8 mouse cellular contexts compared by ENCODE assay signal in genomic region chr9:57696380-57697285, GRCm38 (mm10). TPM values are rescaled to one million over a fixed set of nuclear protein-coding genes. Genes with fewer than 3 reads are reported as not detected.
DNase-seq lines count a peak whose midpoint lies in the region; ATAC-seq lines count a peak whose summit lies in the region.

No protein-coding gene starts in this region.

- H3K27me3 ChIP-seq in hindbrain, embryonic 16.5 days (replicated peaks; ENCODE audit: control insufficient read depth, insufficient read depth, low read length), result peaks cover 2% of the 10 kb centered on the region; the same call in 1 of the 2 replicates

- ATAC-seq in hindbrain, embryonic 16.5 days, result peak; percentile 89

- WGBS in hindbrain, embryonic 16.5 days, result 1% methylated on average over 42 of the region's 42 CpGs

- peak overlapping the region; percentile 49 for H3K4me3 ChIP-seq in hindbrain, embryonic 16.5 days (ENCODE audit: low read length)

- H3K9me3 ChIP-seq in hindbrain, embryonic 16.5 days (ENCODE audit: control insufficient read depth, low read length), result no peaks in the 10 kb centered on the region

- DNase-seq in ZHBTc4 (ENCODE audit: low read depth, low spot score), result peak; percentile 79
- peak; percentile 65 to 71 for DNase-seq in cerebellum, postnatal 36 days
- peak; percentile 17 to 51 for DNase-seq in gastrocnemius, adult 8-10 months (ENCODE audit: low spot score in 2 of 2)
- peak; percentile 35 for DNase-seq in left cerebral cortex, adult 11 months (ENCODE audit: low spot score)
- peak; percentile 50 for DNase-seq in lung, postnatal 14 days
- DNase-seq in right cerebral cortex, postnatal 36 days (ENCODE audit: low spot score in 2 of 2), result peak; percentile 51 to 66
- DNase-seq in spleen, postnatal 14 days (ENCODE audit: low spot score in 2 of 2), result no peak

- H3K27ac ChIP-seq in hindbrain, embryonic 16.5 days (ENCODE audit: low read depth, low read length), result no peak overlapping the region

- peak overlapping the region; percentile 83 for H3K4me2 ChIP-seq in hindbrain, embryonic 16.5 days (ENCODE audit: low read length)

- H3K9ac ChIP-seq in hindbrain, embryonic 16.5 days (ENCODE audit: low read depth, low read length), result peak overlapping the region; percentile 68

- no peaks in the 10 kb centered on the region for H3K36me3 ChIP-seq in hindbrain, embryonic 16.5 days (ENCODE audit: control insufficient read depth, insufficient read depth, low read length)

- H3K4me1 ChIP-seq in hindbrain, embryonic 16.5 days (ENCODE audit: control insufficient read depth, insufficient read depth, low read depth, low read length), result peaks cover 7% of the 10 kb centered on the region; the same call in 1 of the 2 replicates

RNA-seq across cellular contexts. Expression of gene Cyp1a1, which starts 8.9 kb away (rescaled TPM):
- total RNA-seq in gastrocnemius, adult 8-10 months (2022), result under 1 TPM; 0.41 to 0.60 (median 0.52) TPM
- 0.13 and 0.26 TPM in 2 replicates for polyA plus RNA-seq in hindbrain, embryonic 16.5 days (2015; fragmentation: Nextera tagmentation; extraction: Ambion mirVana)

RNA-seq across cellular contexts. Expression of gene Edc3, which starts 11.7 kb away (rescaled TPM):
- 1 to 10 TPM; 4.8 to 6.7 (median 6.3) TPM for total RNA-seq in gastrocnemius, adult 8-10 months (2022)
- polyA plus RNA-seq in hindbrain, embryonic 16.5 days (2015; fragmentation: Nextera tagmentation; extraction: Ambion mirVana), result 29.7 and 31.9 TPM in 2 replicates

RNA-seq across cellular contexts. Expression of gene Cyp1a2, which starts 13.1 kb away (rescaled TPM):
- not detected for total RNA-seq in gastrocnemius, adult 8-10 months (2022)
- not detected in 2 replicates for polyA plus RNA-seq in hindbrain, embryonic 16.5 days (2015; fragmentation: Nextera tagmentation; extraction: Ambion mirVana)

RNA-seq across cellular contexts. Expression of gene Csk, which starts 43.2 kb away (rescaled TPM):
- total RNA-seq in gastrocnemius, adult 8-10 months (2022), result 10 to 100 TPM in 1 of 4 experiments, 1 to 10 TPM in 3; 8.0 to 10.5 (median 8.8) TPM
- 49.0 and 58.4 TPM in 2 replicates for polyA plus RNA-seq in hindbrain, embryonic 16.5 days (2015; fragmentation: Nextera tagmentation; extraction: Ambion mirVana)

Comparison
In these comparisons a context has a peak if more than half of its experiments do, and no peak if none do; other contexts are left out.
1. DNase-seq: peak in ZHBTc4 (single experiment), cerebellum, postnatal 36 days (2 of 2), gastrocnemius, adult 8-10 months (2 of 2), left cerebral cortex, adult 11 months (single experiment), lung, postnatal 14 days (single experiment) and right cerebral cortex, postnatal 36 days (2 of 2); none in spleen, postnatal 14 days (0 of 2).